Mouse (Mus musculus) embryonic fibroblast, embryonic 13.5 days (primary cell): ENCODE measurements around the gene C130079G13Rik.

Source experiments
- CTCF ChIP-seq: IDR thresholded peaks from 2 replicates; pipeline ENCODE4 v1.5.1; 2011; ENCODE audit warnings: mild to moderate bottlenecking, control low read depth, low read length, moderate library complexity, borderline replicate concordance; ENCODE audit not compliant: insufficient read depth
- POLR2A ChIP-seq: IDR thresholded peaks from 2 replicates; pipeline ENCODE4 v1.6.1; 2011; ENCODE audit warnings: low read depth, mild to moderate bottlenecking, control low read depth, low read length, moderate library complexity

GRCm38 (mm10) chr3:59934621-59935020, 9.6 kb downstream of the C130079G13Rik start:
- TF ChIP-seq POLR2A: no peak
- no peak for TF ChIP-seq CTCF
